Mouse (Mus musculus): Measurements from ENCODE around the gene Apold1. TPM values are rescaled to one million over a fixed set of nuclear protein-coding genes. Genes with fewer than 3 reads are reported as not detected.

Gene Apold1
- polyA plus RNA-seq, 1 experiment from 2014 or later, result 0.83 TPM

DNA sequence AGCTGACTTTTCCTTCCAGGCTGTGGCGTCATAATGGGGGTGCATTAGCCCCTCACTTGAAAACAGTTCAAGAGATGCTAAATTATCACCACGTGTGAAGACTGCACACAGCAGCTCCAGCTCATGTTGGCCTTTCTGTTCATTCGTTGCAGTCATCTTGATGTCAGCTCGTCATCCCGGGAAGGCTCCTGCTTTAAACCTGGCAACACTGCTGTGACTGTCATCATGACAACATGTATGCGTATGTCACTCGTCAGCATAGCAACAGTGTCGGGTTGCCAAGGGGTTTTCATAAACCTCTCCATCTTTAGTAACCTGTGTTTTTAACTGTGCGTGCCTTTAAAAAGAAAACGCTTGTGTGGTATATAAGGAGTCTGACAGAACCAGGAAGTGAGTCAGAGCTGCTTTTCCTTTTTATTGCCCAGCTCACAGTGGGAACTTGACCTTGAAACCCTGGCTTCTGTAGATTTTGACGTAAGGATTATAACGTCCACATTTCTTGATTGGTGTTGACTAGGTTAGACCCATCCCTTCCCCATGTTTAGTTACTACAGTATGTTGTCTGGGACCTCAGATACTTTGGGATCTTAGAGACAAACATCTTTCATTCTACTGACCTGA is 12.6 kb downstream of the Apold1 start:
- Histone ChIP-seq H3K4me3 (ENCODE audit: low read depth, low read length) (no peak overlapping the region), H3K27ac (ENCODE audit: low read depth) (no peak overlapping the region), H3K36me3 (ENCODE audit: insufficient read depth) (no peaks in the 10 kb centered on the region), H3K4me2 (no peak overlapping the region), H3K9me3 (ENCODE audit: low read depth, low read length) (no peaks in the 10 kb centered on the region), H3K27me3 (ENCODE audit: insufficient read depth, low read length) (no peaks in the 10 kb centered on the region), H3K9ac (no peak overlapping the region), H3K4me1 (ENCODE audit: insufficient read depth) (no peaks in the 10 kb centered on the region)
- DNase-seq, result peak; percentile 29
- ATAC-seq (ENCODE audit: insufficient read depth), result no peak; the same call in 1 of the 2 replicates
- TF ChIP-seq CTCF (IDR thresholded peaks at IDR 0.05; ENCODE audit: low read depth), result no peak
- 53% methylated on average over 12 of the region's 12 CpGs for WGBS

DNA sequence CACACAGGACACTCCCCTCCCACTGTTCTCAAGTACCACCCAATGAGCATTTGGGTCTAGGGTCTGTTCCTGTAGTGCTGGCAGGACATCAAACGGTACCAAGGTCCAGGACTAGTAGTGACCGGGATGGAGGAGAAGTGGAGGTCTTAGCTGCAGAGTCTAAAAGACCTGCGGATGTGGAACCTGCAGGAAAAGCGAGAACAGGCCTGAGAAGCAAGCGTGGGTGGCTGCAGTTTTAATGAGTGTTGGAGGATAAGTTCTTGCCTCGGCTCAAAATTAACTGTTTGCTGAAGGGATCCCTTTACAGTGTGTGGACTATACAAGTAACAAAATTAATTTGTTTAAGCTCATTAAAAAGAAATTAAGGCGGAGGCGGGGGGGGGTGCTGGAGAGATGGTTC is 13.5 kb downstream of the Apold1 start:
- no peak for ATAC-seq (ENCODE audit: insufficient read depth)

DNA sequence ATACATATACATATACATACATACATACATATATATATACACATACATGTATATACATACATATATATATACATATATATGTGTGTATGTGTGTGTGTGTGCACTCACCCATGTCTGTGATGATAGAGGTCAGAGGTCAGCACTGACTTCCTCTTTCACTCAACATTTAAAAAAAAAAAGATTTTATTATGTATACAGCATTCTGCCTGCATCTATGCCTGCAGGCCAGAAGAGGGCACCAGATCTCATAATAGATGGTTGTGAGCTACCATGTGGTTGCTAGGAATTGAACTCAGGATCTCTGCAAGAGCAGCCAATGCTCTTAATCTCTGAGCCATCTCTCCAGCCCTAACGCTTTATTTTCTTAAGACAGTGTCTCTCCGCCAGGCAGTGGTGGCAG is 15.4 kb downstream of the Apold1 start:
- H3K36me3 ChIP-seq (ENCODE audit: insufficient read depth), result no peaks in the 10 kb centered on the region
- ATAC-seq (ENCODE audit: insufficient read depth), result no peak
- WGBS, result 90% methylated on average over 2 of the region's 2 CpGs
- H3K27me3 ChIP-seq (ENCODE audit: insufficient read depth, low read length), result no peaks in the 10 kb centered on the region
- no peak overlapping the region for H3K4me3 ChIP-seq (ENCODE audit: low read depth, low read length)
- no peak overlapping the region for H3K4me2 ChIP-seq
- H3K27ac ChIP-seq (ENCODE audit: low read depth), result no peak overlapping the region
- H3K4me1 ChIP-seq (ENCODE audit: insufficient read depth), result no peaks in the 10 kb centered on the region
- DNase-seq, result no peak
- no peak overlapping the region for H3K9ac ChIP-seq
- no peak for TF ChIP-seq CTCF (IDR thresholded peaks at IDR 0.05; ENCODE audit: low read depth)
- H3K9me3 ChIP-seq (ENCODE audit: low read depth, low read length), result no peaks in the 10 kb centered on the region

More for the DNA sequence above, 13.5 kb downstream of the Apold1 start:
- Histone ChIP-seq H3K27ac (ENCODE audit: low read depth) (no peak overlapping the region), H3K4me2 (no peak overlapping the region), H3K9ac (no peak overlapping the region), H3K4me3 (ENCODE audit: low read depth, low read length) (no peak overlapping the region), H3K36me3 (ENCODE audit: insufficient read depth) (no peaks in the 10 kb centered on the region), H3K4me1 (ENCODE audit: insufficient read depth) (no peaks in the 10 kb centered on the region), H3K27me3 (ENCODE audit: insufficient read depth, low read length) (no peaks in the 10 kb centered on the region), H3K9me3 (ENCODE audit: low read depth, low read length) (no peaks in the 10 kb centered on the region)
- 59% methylated on average over 8 of the region's 8 CpGs for WGBS
- DNase-seq, result no peak
- no peak for TF ChIP-seq CTCF (IDR thresholded peaks at IDR 0.05; ENCODE audit: low read depth)

DNA sequence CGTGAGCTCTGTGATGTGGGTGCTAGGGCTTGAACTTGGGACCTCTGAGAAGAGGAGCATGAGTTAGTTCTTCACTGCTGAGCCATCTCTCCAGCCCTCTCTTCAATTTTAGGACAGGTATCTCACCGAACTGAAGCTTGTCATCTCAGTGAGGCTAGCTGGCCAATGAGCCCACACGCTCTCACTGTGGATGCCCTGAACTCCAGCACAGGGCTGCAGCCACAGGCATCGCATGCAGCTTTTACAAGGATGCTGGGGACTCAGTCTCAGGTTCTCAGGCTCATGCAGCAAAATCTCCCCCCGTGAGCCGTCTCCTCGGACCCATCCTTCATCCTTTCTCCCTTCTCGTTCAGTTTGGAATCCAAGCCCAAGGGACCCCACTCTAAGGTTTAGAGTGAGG is 16.6 kb downstream of the Apold1 start:
- TF ChIP-seq CTCF (IDR thresholded peaks at IDR 0.05; ENCODE audit: low read depth), result no peak
- H3K4me3 ChIP-seq (ENCODE audit: low read depth, low read length), result no peak overlapping the region
- H3K27ac ChIP-seq (ENCODE audit: low read depth), result no peak overlapping the region
- WGBS, result 78% methylated on average over 8 of the region's 8 CpGs
- H3K9me3 ChIP-seq (ENCODE audit: low read depth, low read length), result no peaks in the 10 kb centered on the region
- no peaks in the 10 kb centered on the region for H3K27me3 ChIP-seq (ENCODE audit: insufficient read depth, low read length)
- H3K4me1 ChIP-seq (ENCODE audit: insufficient read depth), result no peaks in the 10 kb centered on the region
- DNase-seq (no peak), ATAC-seq (ENCODE audit: insufficient read depth) (no peak)
- no peaks in the 10 kb centered on the region for H3K36me3 ChIP-seq (ENCODE audit: insufficient read depth)
- no peak overlapping the region for H3K4me2 ChIP-seq
- H3K9ac ChIP-seq, result no peak overlapping the region

DNA sequence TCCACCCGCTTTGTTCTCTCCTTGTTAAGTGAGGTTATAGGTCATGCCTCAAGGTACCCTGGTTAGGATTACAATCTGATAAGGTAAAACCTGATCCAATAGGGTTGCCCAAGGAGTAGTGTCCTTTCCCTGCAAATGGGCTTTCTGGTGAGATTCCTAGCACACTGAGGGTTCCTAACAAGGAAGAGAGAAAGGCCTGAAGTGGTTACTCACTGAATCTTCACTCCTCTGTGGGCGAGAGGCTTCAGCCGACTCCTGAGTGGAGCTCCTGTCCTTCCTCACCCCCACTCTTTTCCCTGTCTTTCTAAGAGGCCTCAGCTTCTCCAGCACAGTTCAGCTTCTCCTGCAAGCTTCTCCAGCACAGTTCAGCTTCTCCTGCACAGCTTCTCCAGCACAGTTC is 17.3 kb downstream of the Apold1 start:
- DNase-seq (no peak), ATAC-seq (ENCODE audit: insufficient read depth) (no peak)
- H3K4me1 ChIP-seq (ENCODE audit: insufficient read depth), result no peaks in the 10 kb centered on the region
- no peak overlapping the region for H3K4me2 ChIP-seq
- TF ChIP-seq CTCF (IDR thresholded peaks at IDR 0.05; ENCODE audit: low read depth), result no peak
- no peaks in the 10 kb centered on the region for H3K36me3 ChIP-seq (ENCODE audit: insufficient read depth)
- no peak overlapping the region for H3K9ac ChIP-seq
- no peak overlapping the region for H3K27ac ChIP-seq (ENCODE audit: low read depth)
- no peaks in the 10 kb centered on the region for H3K27me3 ChIP-seq (ENCODE audit: insufficient read depth, low read length)
- 64% methylated on average over 3 of the region's 3 CpGs for WGBS
- H3K4me3 ChIP-seq (ENCODE audit: low read depth, low read length), result no peak overlapping the region
- no peaks in the 10 kb centered on the region for H3K9me3 ChIP-seq (ENCODE audit: low read depth, low read length)

DNA sequence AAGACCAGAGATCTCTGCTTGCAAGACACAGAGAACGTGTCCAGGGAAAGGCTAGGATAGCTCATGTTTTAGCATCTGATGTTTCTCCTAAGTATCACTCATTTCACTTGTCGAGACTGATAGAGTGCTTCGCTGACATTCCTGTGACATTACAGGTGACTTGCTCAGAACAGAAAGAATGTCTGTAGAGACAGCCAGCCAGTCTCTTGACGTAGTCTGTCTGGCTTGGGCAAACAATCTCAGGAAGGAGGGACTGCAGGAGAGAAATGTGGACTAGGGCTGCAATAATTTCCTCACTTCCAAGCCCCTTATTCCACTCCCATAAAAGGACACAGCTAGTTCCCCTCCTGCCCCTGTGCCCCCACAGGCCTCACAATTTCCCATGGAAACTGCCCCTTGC is 18.8 kb downstream of the Apold1 start:
- H3K36me3 ChIP-seq (ENCODE audit: insufficient read depth), result no peaks in the 10 kb centered on the region
- H3K27me3 ChIP-seq (ENCODE audit: insufficient read depth, low read length), result no peaks in the 10 kb centered on the region
- 34% methylated on average over 4 of the region's 4 CpGs for WGBS
- no peak for TF ChIP-seq CTCF (IDR thresholded peaks at IDR 0.05; ENCODE audit: low read depth)
- H3K4me2 ChIP-seq, result 0 out of 2 replicates have a peak overlapping the region, but pooled peaks have one; percentile 27
- H3K27ac ChIP-seq (ENCODE audit: low read depth), result peak overlapping the region; percentile 42
- no peak overlapping the region for H3K4me3 ChIP-seq (ENCODE audit: low read depth, low read length)
- no peaks in the 10 kb centered on the region for H3K4me1 ChIP-seq (ENCODE audit: insufficient read depth)
- H3K9ac ChIP-seq, result no peak overlapping the region; the same call in 1 of the 2 replicates
- peak; percentile 41 for DNase-seq
- peak; percentile 60 for ATAC-seq (ENCODE audit: insufficient read depth)
- no peaks in the 10 kb centered on the region for H3K9me3 ChIP-seq (ENCODE audit: low read depth, low read length)

DNA sequence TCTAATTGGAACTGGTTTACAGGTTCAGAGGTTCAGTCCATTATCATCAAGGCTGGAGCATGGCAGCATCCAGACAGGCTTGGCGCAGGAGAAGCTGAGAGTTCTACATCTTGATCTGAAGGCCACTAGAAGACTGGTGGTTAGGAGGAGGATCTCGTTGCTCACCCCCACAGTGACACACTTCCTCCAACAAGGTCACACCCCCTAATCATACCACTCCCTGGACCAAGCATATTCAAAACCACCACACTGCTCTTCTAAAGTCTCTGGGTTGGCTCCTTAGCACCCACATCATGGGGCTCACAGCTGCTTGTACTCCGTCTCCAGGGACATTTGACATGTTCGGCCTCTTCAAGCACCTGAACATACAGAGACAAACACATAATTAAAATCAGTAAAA is 20.5 kb downstream of the Apold1 start:
- no peak for TF ChIP-seq CTCF (IDR thresholded peaks at IDR 0.05; ENCODE audit: low read depth)
- H3K9ac ChIP-seq, result no peak overlapping the region
- no peaks in the 10 kb centered on the region for H3K9me3 ChIP-seq (ENCODE audit: low read depth, low read length)
- no peak overlapping the region for H3K27ac ChIP-seq (ENCODE audit: low read depth)
- no peaks in the 10 kb centered on the region for H3K4me1 ChIP-seq (ENCODE audit: insufficient read depth)
- WGBS, result 86% methylated on average over 4 of the region's 4 CpGs
- no peak overlapping the region for H3K4me2 ChIP-seq
- no peak for ATAC-seq (ENCODE audit: insufficient read depth)
- no peaks in the 10 kb centered on the region for H3K36me3 ChIP-seq (ENCODE audit: insufficient read depth)
- H3K4me3 ChIP-seq (ENCODE audit: low read depth, low read length), result no peak overlapping the region
- no peak for DNase-seq
- H3K27me3 ChIP-seq (ENCODE audit: insufficient read depth, low read length), result no peaks in the 10 kb centered on the region
